Mouse (Mus musculus): ENCODE results near the gene Kcnk5. TPM values are rescaled to one million over a fixed set of nuclear protein-coding genes. Genes with fewer than 3 reads are reported as not detected.

Kcnk5 gene
- polyA plus RNA-seq, 1 experiment from 2014 or later: 1.8 TPM

- no peaks in the 10 kb centered on the region for H3K27me3 ChIP-seq
- H3K27ac ChIP-seq: no peak within 1 kb of the TSS
- H3K9me3 ChIP-seq (replicated peaks): no peaks in the 10 kb centered on the region
- H3K4me2 ChIP-seq: no peak within 1 kb of the TSS
- no peaks in the 10 kb centered on the region for H3K36me3 ChIP-seq
- 0 out of 2 replicates have a peak, but pooled peaks cover 3% of the 10 kb centered on the region for H3K4me1 ChIP-seq (replicated peaks)
- H3K9ac ChIP-seq: no peak within 1 kb of the TSS
- 71% methylated on average over 16 of the region's 16 CpGs for WGBS
- H3K4me3 ChIP-seq: no peak within 1 kb of the TSS
- ATAC-seq (replicated peaks; ENCODE audit: insufficient number of reproducible peaks, insufficient read depth, low FRiP score, low read depth): no peak
These were observed 42.9 kb downstream of the Kcnk5 start, which contains the start of gene Saysd1 for GRCm38 (mm10) chr14:20138484-20139355. Saysd1 (minus strand) TSS chr14:20138534.

GRCm38 (mm10) chr14:20134965-20135671 lies 46.5 kb downstream of the Kcnk5 start:
- 84% methylated on average over 10 of the region's 10 CpGs for WGBS
- Histone ChIP-seq H3K36me3 (no peaks in the 10 kb centered on the region), H3K4me1 (replicated peaks) (0 out of 2 replicates have a peak, but pooled peaks cover 2% of the 10 kb centered on the region), H3K27ac (no peak overlapping the region), H3K27me3 (no peaks in the 10 kb centered on the region), H3K9me3 (replicated peaks) (no peaks in the 10 kb centered on the region), H3K9ac (no peak overlapping the region), H3K4me2 (no peak overlapping the region), H3K4me3 (no peak overlapping the region)
- ATAC-seq (replicated peaks; ENCODE audit: insufficient number of reproducible peaks, insufficient read depth, low FRiP score, low read depth): no peak

GRCm38 (mm10) chr14:20128162-20128561 lies 53.4 kb downstream of the Kcnk5 start:
- no peaks in the 10 kb centered on the region for H3K4me1 ChIP-seq (replicated peaks)
- no peak for ATAC-seq (replicated peaks; ENCODE audit: insufficient number of reproducible peaks, insufficient read depth, low FRiP score, low read depth)
- WGBS: 83% methylated on average over 6 of the region's 6 CpGs

GRCm38 (mm10) chr14:20127406-20128087 lies 54.1 kb downstream of the Kcnk5 start:
- Histone ChIP-seq H3K36me3 (no peaks in the 10 kb centered on the region), H3K9ac (no peak overlapping the region), H3K27ac (no peak overlapping the region), H3K9me3 (replicated peaks) (no peaks in the 10 kb centered on the region), H3K27me3 (no peaks in the 10 kb centered on the region), H3K4me1 (replicated peaks) (no peaks in the 10 kb centered on the region), H3K4me2 (no peak overlapping the region), H3K4me3 (no peak overlapping the region)
- 69% methylated on average over 15 of the region's 15 CpGs for WGBS
- ATAC-seq (replicated peaks; ENCODE audit: insufficient number of reproducible peaks, insufficient read depth, low FRiP score, low read depth): no peak

More at GRCm38 (mm10) chr14:20128162-20128561, 53.4 kb downstream of the Kcnk5 start:
- H3K27ac ChIP-seq: no peak overlapping the region
- no peak overlapping the region for H3K4me3 ChIP-seq
- no peaks in the 10 kb centered on the region for H3K27me3 ChIP-seq
- no peak overlapping the region for H3K4me2 ChIP-seq
- H3K36me3 ChIP-seq: no peaks in the 10 kb centered on the region
- H3K9me3 ChIP-seq (replicated peaks): no peaks in the 10 kb centered on the region
- no peak overlapping the region for H3K9ac ChIP-seq

GRCm38 (mm10) chr14:20120868-20121267 lies 60.7 kb downstream of the Kcnk5 start:
- Histone ChIP-seq H3K36me3 (no peaks in the 10 kb centered on the region), H3K4me1 (replicated peaks) (0 out of 2 replicates have a peak, but pooled peaks cover 3% of the 10 kb centered on the region), H3K4me2 (no peak overlapping the region), H3K9ac (no peak overlapping the region), H3K4me3 (no peak overlapping the region), H3K27ac (no peak overlapping the region), H3K27me3 (no peaks in the 10 kb centered on the region), H3K9me3 (replicated peaks) (no peaks in the 10 kb centered on the region)
- 59% methylated on average over 5 of the region's 5 CpGs for WGBS
- no peak for ATAC-seq (replicated peaks; ENCODE audit: insufficient number of reproducible peaks, insufficient read depth, low FRiP score, low read depth)

- Histone ChIP-seq H3K4me1 (replicated peaks) (0 out of 2 replicates have a peak, but pooled peaks cover 3% of the 10 kb centered on the region), H3K9ac (no peak overlapping the region), H3K27me3 (peaks cover 5% of the 10 kb centered on the region; the same call in 1 of the 2 replicates), H3K4me2 (no peak overlapping the region), H3K4me3 (no peak overlapping the region), H3K9me3 (replicated peaks) (no peaks in the 10 kb centered on the region), H3K27ac (no peak overlapping the region), H3K36me3 (no peaks in the 10 kb centered on the region)
- WGBS: 87% methylated on average over 11 of the region's 11 CpGs
- ATAC-seq (replicated peaks; ENCODE audit: insufficient number of reproducible peaks, insufficient read depth, low FRiP score, low read depth): no peak
These were observed 61.6 kb downstream of the Kcnk5 start for GRCm38 (mm10) chr14:20120012-20120411.

- Histone ChIP-seq H3K4me2 (no peak overlapping the region), H3K4me3 (no peak overlapping the region), H3K9ac (no peak overlapping the region), H3K4me1 (replicated peaks) (peaks cover 3% of the 10 kb centered on the region; the same call in 1 of the 2 replicates), H3K9me3 (replicated peaks) (no peaks in the 10 kb centered on the region), H3K27me3 (peaks cover 5% of the 10 kb centered on the region; the same call in 1 of the 2 replicates), H3K36me3 (no peaks in the 10 kb centered on the region), H3K27ac (no peak overlapping the region)
- WGBS: 43% methylated on average over 9 of the region's 9 CpGs
- ATAC-seq (replicated peaks; ENCODE audit: insufficient number of reproducible peaks, insufficient read depth, low FRiP score, low read depth): 0 out of 2 replicates have a peak, but pooled peaks have one; percentile 31
These were observed 65.4 kb downstream of the Kcnk5 start for GRCm38 (mm10) chr14:20116149-20116605.

DNA sequence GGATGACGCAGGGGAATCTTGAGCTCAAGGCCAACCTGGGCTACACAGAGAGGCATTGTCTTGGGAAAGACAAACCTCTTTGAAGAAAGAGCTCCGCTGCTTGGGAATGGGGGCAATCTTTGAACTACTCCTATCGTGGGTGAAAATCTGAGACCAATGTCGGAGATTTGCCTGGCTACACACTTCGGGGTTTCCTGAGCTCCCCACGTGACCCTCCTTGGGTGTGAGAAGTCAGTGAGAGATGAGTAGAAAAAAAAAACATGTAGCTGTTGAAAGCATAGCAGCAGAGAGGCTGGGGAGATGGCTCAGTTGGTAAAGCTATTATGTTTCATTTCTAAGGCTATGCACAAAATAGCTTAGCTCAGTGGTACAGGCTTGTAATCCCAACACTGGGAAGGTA lies 66.7 kb downstream of the Kcnk5 start:
- Histone ChIP-seq H3K4me3 (no peak overlapping the region), H3K4me2 (no peak overlapping the region), H3K9ac (no peak overlapping the region), H3K27me3 (peaks cover 5% of the 10 kb centered on the region; the same call in 1 of the 2 replicates), H3K9me3 (replicated peaks) (no peaks in the 10 kb centered on the region), H3K27ac (no peak overlapping the region), H3K36me3 (no peaks in the 10 kb centered on the region), H3K4me1 (replicated peaks) (peaks cover 3% of the 10 kb centered on the region; the same call in 1 of the 2 replicates)
- 73% methylated on average over 6 of the region's 6 CpGs for WGBS
- ATAC-seq (replicated peaks; ENCODE audit: insufficient number of reproducible peaks, insufficient read depth, low FRiP score, low read depth): no peak

DNA sequence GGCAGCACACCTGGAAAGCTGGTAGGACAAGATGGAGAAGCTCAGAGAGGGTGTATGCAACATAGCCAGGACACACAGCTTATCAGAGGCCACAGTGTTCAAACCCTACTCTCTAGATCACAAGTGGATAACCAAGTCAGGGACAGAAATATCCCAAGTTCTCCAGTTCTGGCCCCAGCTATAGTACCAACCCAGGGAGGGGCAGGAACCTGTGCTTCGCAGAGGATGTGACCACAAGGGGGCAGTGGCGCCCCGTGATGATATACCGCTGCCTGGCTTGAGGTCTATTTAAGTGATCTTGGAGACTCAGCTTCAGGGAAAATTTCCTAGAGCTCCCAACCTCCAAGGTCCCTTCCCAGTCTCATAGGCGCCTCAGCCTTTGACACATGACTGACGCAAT lies 67.6 kb downstream of the Kcnk5 start:
- Histone ChIP-seq H3K27ac (no peak overlapping the region), H3K27me3 (peaks cover 5% of the 10 kb centered on the region; the same call in 1 of the 2 replicates), H3K9me3 (replicated peaks) (no peaks in the 10 kb centered on the region), H3K4me1 (replicated peaks) (peaks cover 3% of the 10 kb centered on the region; the same call in 1 of the 2 replicates), H3K4me2 (no peak overlapping the region), H3K9ac (no peak overlapping the region), H3K36me3 (no peaks in the 10 kb centered on the region), H3K4me3 (no peak overlapping the region)
- ATAC-seq (replicated peaks; ENCODE audit: insufficient number of reproducible peaks, insufficient read depth, low FRiP score, low read depth): 0 out of 2 replicates have a peak, but pooled peaks have one; percentile 19
- WGBS: 4% methylated on average over 6 of the region's 6 CpGs

- WGBS: 43% methylated on average over 7 of the region's 7 CpGs
- Histone ChIP-seq H3K4me1 (replicated peaks) (peaks cover 3% of the 10 kb centered on the region; the same call in 1 of the 2 replicates), H3K9ac (no peak overlapping the region), H3K9me3 (replicated peaks) (no peaks in the 10 kb centered on the region), H3K27me3 (peaks cover 5% of the 10 kb centered on the region; the same call in 1 of the 2 replicates), H3K4me2 (no peak overlapping the region), H3K27ac (no peak overlapping the region), H3K4me3 (no peak overlapping the region), H3K36me3 (no peaks in the 10 kb centered on the region)
- no peak for ATAC-seq (replicated peaks; ENCODE audit: insufficient number of reproducible peaks, insufficient read depth, low FRiP score, low read depth)
These were observed 68.2 kb downstream of the Kcnk5 start for GRCm38 (mm10) chr14:20113189-20113961.

Data from heart, embryonic 15.5 days (tissue).